Mouse (Mus musculus) adrenal gland, postnatal 4 days (tissue): ENCODE measurements at regions not wholly inside any gene's neighbourhood (a gene's known extent, or its start where the extent isn't known, plus 50 kb on each side); places are given as distances from the start of the nearest gene placed in this dataset.

Experiments used
- DNase-seq, 2 experiments: peaks; one replicate each; pipeline ENCODE4 v3.0.0; 2021 to 2022; ENCODE audit warnings: low spot score in 2 of 2, mixed read lengths in 2 of 2

DNA sequence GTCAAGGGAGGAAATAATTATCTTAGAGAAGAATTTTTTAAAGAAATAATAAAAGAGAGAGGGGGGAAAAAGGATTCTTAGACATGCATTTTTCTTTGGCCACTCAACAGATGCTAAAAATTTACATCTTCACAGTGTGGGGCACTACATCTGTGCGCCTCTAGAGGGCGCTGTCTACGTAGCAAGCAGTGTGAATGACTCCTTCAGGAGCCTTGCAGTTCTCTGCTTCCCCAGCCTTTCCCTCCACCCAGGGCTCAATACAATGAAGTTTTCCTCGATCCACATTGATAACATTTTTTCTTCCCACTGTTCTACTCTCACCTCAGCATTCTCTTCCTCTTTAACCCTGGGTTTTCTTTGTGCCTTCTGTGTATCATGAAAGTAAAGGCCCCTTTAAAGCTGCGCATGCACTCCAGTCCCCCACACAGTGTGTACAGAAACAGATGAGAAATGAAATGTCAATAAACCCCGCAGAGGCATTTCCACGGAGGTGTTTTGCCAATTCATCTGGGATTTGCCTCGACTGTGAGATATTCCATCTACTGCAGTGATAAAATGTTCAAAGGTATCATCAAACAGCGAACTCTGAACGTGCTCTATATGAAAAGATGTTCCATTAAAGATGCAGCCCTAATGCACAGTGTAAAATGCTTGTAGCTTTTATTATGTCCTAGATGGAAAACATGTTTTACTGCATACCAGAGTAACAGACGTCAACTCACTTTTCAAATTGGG, 181.2 kb downstream of the Rdh14 start:
- no peak for DNase-seq

- DNase-seq: no peak
Measured at GRCm38 (mm10) chr12:10572378-10572650, 181.7 kb downstream of the Rdh14 start.

GRCm38 (mm10) chr12:10573381-10573780, 182.8 kb downstream of the Rdh14 start:
- no peak for DNase-seq

DNA sequence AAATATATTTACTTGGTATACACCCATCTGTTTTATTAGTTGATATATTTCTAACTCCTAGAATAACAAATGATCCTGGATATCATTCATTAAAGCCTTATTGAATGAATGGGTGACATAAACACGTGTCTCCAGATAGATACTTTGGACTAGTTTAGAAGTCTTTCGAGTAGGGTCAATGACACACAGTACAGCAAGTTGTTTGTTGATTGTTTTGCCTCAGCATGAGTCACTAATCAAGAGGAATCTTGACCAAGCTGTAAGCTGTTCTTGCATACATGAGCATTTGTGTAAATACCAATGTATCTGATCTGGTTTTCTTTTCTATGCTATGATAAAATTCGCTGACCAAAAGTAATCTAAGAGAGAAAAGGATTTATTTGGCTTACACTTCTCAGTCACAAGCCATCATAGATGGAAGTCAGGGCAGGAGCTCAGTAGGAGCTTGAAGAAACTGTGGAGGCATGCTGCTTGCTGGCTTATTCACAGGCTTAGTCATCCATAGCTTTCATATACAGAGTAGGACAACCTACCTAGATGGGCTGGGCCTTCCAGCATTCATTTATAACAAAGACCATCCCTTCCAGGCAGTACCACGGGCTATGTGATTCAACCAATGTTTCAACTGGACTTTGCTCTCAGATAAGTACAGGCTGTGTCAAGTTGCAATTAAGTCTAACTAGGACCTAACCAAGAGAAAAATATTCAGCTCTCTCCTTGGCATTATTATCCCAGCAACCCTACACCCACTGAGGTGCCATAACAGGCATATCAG, 192.5 kb downstream of the Rdh14 start:
- DNase-seq: no peak

GRCm38 (mm10) chr12:10584026-10584425, 193.5 kb downstream of the Rdh14 start:
- no peak for DNase-seq

DNA sequence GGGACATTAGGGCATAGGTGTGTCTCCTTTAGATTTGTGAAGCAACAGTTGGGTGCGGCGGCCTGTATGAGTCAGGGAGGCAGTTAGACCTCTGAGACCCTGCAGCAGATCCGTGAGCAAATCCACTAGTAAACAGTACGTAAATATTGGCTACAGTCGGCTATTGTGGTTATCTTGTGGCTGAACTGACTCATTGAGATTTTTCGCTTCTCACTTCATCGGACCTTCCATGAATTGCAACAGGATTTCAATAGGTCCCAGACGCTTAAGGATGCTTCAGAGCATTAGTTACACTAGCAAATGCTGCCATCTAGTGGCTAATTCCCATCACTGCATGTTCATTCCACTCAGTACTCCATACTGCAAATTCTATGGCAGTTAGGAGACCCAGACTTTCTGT, 199.0 kb downstream of the Rdh14 start:
- peak in 1 of 2 experiments; percentile 12 for DNase-seq

DNA sequence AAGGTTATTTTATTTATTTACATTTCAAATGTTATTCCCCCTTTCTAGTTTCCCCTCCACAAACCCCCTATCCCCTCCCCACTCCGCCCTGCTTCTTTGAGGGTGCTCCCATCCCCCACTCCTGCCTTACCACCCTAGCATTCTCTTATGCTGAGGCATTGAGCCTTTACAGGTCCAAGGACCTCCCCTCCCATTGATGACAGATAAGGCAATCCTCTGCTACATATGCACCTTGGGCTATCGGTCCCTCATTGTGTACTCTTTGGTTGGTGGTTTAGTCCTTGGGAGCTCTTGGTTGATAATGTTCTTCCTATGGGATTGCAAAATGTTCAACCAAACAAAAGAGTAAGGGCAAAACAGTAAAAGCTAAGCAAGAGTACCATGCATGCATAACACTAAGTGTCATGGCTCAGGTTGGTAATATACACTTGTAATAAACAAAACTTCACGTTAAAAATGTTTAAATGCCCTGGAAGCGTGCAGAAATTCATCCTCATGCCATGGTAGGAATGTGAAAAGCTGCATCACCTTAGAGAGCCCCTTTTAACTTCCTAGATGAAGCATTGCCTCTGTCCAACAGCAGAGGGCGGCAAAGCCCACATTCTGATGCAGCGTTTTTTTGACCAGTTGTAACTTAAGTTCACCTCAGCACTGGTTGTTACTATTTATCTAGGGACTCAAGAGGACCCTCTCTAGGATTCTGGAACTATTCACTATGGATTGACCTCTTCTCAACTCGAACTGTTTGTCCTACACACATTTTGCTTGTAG, 207.6 kb downstream of the Rdh14 start:
- peak in 1 of 2 experiments; percentile 8 for DNase-seq

GRCm38 (mm10) chr12:10600111-10600510, 209.5 kb downstream of the Rdh14 start:
- DNase-seq: no peak

- DNase-seq: no peak
Measured at GRCm38 (mm10) chr12:10618319-10618718, 227.7 kb downstream of the Rdh14 start.

DNA sequence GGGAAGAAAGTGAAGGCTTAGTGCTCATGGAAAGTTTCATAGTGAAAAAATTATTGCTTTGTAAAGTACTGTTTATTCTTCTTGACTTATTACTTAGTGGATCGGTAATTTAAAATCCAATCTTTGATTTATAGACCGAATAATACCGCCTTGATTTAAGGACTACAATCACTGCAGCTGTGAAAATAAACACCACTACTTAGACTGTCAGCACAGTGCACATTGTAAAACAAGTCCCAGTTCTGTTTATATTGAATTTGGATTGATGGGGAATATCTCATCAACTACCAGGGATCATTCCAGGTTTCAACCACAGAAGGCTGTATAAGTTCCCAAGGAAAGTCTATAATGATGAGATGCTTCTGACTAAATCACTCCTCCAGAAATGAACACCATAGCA, 230.0 kb downstream of the Rdh14 start:
- no peak for DNase-seq

- DNase-seq: no peak
Measured at GRCm38 (mm10) chr12:10638591-10638990, 248.0 kb downstream of the Rdh14 start.

DNA sequence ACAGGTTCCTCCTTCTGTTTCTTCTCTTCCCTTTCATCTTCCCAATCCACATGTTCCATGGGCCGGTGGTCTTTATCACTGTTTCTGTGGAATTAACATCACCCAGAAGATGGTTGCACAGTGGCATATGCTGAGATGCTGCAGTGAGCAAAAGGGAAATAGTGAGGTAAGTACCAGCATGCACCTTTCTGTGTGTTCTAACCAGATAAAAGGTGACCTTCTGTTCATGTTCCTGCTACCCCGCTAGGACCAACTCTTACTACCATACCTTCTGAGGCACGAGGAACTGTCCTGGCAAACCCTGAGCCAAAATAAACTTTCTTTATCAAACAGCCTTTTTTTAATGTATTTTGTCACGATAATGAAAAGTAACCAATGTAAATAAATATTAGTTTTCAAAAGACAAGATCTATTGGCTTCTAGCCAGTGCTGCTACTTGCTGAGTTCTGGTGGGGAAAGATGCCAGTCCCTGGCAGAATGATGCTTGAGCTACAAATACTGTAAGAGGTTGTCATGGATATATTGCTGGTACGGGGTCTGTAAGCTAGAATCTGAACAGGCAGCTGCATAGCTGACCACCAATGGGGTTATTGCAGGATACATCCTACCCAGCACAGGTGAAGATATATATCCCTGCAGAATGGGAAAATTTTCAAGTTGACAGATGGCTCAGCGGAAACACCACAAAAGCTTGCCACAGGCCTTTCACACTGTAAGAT, 264.1 kb downstream of the Rdh14 start:
- no peak for DNase-seq

DNA sequence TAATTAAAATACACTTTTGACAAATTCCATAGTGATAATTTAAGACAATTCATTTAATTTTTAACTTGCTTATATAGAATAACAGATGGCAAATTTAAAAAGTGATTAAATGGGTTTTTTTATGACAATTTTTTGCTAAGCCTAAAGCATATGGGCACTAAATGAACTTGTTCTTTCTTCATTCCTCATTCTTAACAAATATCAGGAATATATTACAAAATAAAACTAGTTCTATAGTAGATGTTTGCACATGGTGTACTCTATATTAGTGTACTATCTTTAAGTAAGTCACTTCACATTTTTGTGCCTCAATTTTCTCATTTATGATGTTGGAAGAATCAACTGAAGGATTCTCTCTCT, 264.6 kb downstream of the Rdh14 start:
- DNase-seq: no peak

GRCm38 (mm10) chr12:10658826-10659225, 268.3 kb downstream of the Rdh14 start:
- DNase-seq: no peak

DNA sequence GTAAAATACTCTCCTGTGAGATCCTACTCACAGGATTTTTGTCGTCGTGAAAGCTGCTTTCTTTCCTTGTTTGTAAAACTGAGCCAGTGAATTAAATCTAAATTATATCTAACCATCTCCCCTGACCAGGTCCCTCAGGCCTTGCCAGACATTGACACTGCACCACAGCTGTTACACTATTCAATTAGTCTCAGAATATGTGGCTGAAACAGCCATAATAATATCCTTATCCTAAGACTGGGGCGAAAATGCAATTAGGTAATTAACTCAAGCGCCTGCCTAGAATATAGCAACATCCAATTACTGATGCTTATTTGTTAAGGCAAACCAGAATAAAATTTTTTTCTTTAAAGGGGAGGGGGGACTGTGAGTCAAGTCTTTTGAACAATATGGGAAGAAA, 296.2 kb downstream of the Rdh14 start:
- no peak for DNase-seq
